Mouse (Mus musculus) frontal cortex, postnatal 36 days (tissue): Measurements from ENCODE around the gene Fpgs.
A peak's percentile ranks its signal among the peaks of the same experiment; 100 is the strongest.

Experiments used
- DNase-seq, 2 experiments: peaks; one replicate each; pipeline ENCODE4 v3.0.0; 2022; ENCODE audit warnings: low spot score in 2 of 2

Fpgs gene

GRCm38 (mm10) chr2:32724832-32725790, 21.2 kb upstream of the Fpgs start:
- DNase-seq, result no peak

- no peak for DNase-seq
These were observed 20.2 kb upstream of the Fpgs start for GRCm38 (mm10) chr2:32724149-32724548.

DNA sequence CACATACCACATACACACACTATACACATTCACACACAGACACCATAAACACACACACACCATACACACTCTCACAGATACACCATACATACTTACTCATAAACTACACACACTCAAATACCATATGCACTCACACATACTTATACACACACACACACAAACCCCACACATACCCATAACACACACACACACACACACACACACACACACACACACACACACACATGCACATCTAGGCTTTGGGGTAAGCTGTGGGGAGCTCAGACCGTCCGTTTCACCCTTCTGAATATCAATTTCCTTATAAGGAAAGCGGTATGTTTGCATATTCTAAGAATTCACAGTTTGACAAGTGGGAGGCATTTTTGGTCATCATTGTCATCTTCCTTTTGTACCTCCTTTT, 18.6 kb upstream of the Fpgs start:
- no peak for DNase-seq

DNA sequence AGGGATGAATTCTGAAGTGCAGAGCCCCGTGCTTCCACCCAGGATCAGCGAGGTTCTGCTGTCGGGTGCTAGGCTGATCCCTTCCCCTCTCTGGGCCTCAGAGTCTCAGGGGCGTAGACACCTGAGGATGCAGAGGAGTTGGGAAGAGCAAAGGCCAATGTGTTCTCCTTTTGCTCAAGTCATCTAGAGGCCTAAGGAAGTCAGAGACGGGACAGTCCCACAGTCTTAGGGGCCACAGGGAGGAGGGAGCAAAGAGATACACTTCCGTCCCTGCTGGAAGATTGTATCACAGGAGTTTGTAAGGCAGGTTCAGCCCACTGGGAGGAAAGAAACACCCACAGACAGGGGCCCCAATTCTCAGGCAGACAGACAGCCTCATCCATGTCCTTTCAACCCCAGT, 18.1 kb upstream of the Fpgs start:
- DNase-seq, result no peak

GRCm38 (mm10) chr2:32720681-32721229, 16.8 kb upstream of the Fpgs start, which contains the start of gene Sh2d3c:
Gene Sh2d3c, plus strand, starts transcription at chr2:32721055.
- no peak for DNase-seq

DNA sequence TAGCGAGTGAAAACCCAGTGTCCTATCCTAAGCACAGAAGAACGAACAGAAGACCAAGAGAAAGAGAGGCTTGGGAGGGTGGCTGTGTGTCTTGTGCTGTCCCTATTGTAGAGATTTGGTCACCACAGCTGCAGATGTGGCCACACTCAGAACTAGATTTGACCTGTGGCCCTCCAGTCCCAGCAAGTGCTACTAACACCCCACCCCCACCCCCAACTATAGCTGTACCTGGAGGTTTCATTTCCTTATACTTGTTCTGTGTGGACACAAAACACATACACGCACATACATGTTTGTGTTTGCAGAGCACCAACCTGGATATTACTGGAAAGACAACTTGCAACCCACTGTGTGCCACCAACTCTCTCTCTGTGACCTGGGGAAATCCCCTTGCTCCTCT, 16.1 kb upstream of the Fpgs start:
- no peak for DNase-seq

DNA sequence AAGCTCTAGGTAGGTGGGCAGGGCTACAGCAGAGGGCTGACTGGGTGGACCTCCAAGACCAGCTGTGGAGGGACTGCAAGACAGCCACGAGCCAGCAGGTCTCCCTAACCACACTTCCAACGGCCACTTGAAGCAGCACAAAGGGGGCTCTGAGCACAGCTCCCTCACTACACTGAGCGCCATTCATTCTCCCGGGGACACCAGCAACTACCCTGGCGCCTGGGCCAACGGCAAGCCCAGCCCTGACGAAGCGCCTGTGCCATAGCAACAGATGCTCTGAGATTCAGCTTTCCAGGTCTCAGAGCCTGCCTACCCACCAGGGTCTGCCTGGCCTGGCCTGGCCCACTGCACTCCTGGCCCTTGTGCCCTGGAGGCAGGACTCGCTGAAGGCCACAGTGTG, 14.8 kb upstream of the Fpgs start:
- DNase-seq, result no peak

DNA sequence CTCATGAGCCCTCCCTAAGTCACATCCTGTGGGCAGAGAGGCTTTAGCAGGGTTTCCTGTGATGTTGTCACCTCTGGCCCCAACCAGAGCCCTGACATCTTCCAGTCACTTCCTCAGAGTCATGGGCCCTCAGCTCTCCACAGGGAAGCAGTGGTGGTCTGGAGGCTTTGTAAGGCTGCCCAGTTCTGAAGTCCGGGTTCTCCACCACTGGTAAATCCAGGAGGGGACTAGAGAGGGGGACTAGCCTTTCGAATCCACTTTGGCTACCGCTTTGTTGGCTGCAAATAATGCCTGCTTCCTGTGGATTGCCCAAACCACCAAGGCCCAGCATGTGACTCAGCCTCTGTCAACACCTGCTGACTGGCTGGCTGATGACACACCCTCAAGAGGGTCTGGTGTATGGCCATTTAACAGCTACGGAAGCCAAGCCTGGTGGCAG, 11.1 kb upstream of the Fpgs start:
- DNase-seq, result no peak

GRCm38 (mm10) chr2:32714117-32714986, 10.4 kb upstream of the Fpgs start:
- DNase-seq, result no peak

DNA sequence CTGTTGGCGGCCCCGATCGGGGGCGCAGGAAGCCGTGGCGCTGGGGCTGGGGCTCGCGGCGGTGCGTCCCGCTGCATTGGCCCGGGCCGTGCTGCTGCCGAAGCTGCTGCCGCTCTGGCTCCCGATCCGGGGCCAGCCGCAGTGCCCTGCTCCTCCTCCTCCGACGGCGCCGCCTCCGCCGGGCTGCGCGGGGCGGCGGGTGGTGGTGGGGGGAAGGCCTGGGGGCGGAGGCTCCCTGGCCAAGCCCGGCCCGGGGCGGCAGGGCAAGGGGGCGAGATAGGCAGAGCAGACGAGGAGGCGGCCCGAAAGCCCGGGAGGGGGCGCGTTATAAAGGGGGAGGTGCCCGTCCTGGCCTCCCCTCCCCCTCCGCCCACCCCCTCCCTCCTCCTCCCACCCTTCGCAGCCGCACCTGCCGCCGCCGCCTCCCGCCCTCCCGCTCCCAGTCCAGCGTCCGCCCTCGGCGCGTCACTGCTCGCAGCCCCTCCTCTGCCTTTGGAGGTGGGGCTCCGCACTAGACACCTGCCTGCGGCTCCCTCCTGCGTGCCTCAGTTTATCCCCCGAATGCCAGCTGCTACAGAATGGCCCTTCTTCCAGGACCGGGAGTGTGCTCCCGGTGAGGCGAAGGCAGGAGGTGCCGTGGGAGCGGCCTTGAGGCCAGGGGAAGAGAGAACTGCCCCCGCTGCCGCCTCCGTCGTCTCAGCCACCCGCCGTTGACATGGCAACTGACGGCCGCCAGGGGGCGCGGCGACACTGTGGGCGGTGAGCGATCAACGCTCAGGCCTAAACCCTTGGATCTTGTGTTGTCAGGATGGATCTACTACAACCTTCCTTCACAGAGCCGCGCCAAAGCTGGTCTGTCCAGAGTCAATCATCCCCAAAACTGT, 9.2 kb upstream of the Fpgs start, which contains the start of gene Cdk9:
Gene Cdk9 (minus strand): TSS at position 143 of the 884 bp plus-strand sequence.
- peak; percentile 93 to 96 for DNase-seq

GRCm38 (mm10) chr2:32712586-32712933, 8.6 kb upstream of the Fpgs start:
- peak; percentile 92 to 93 for DNase-seq

- DNase-seq, result peak; percentile 30 to 31
These were observed 8.2 kb upstream of the Fpgs start for GRCm38 (mm10) chr2:32712108-32712551.

DNA sequence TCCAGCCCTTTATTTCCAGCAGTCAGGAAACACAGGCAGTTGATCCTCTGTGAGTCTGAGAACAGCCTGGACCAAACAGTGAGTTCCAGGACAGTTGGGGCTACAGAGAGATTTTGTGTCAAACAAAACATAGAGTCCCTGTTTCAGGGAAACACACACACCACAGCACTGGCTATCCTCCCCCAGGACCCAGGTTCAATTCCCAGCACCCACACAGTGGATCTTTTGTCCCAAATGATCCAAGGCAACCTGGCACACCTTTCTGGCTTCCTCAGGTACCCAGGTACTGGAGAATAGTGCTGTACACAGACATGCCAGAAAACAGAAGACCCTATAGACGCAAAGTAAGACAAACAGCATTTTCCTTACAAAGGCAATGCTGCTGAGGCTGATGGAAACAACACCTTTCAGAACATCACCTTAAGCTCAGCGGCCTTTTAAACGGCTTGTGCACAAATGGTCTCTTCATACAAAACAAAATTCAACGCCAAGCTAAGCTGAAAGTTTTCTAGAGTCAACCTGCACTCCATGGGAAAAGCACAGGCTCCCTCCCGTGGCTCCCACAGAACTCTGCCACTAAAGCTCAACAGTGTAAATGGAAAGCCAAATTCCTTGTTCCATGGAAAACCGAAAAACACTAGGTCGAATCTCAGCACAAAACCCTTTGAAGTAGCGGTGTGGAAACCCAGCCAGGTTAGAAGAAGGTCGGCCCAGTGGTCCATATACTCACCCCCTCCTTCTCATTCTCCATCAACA, 7.5 kb upstream of the Fpgs start:
- no peak for DNase-seq

DNA sequence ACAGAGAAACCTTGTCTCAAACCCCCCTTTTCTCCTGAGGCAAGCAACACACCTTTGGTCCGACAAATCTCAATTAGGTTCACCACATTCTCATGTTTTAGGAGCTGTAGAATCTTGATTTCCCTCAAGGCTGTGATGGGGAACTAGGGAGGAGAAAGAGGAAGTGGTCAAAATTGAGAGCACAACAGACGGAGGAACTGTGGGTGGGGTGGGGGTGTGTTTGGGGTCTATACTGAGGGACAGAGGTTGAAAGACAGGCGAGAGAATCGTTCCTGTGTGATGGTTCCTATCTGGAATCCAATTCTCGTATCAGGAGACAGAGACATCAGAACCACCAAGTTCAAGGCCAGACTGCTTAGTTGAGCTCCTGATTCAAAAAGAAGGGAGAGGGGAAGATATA, 6.5 kb upstream of the Fpgs start:
- no peak for DNase-seq

- no peak for DNase-seq
These were observed 5.7 kb upstream of the Fpgs start for GRCm38 (mm10) chr2:32709521-32710137.

GRCm38 (mm10) chr2:32708643-32709042, 4.7 kb upstream of the Fpgs start:
- peak; percentile 28 to 42 for DNase-seq

- DNase-seq, result no peak
These were observed 3.0 kb upstream of the Fpgs start for GRCm38 (mm10) chr2:32706971-32707370.

- no peak for DNase-seq
These were observed 1.1 kb upstream of the Fpgs start for GRCm38 (mm10) chr2:32705018-32705417.

DNA sequence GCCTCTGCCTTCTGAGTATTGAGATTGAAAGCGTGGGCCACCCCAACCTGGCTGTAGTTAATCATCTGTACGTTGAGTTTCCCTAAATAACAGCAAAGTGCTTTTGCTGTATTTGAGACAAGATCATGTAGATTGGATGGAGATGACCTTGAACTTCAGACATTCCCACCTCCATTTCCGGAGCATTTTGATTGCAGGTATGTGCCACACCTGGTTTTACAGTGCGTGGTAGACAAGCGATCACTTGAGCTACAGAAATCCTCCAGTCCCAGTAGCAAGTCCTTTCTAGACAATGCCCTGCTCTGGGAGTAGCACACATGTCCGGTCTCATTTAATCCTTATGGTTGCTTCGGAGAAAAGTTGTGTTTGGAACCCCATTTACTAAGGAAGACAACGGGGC, 899 bp downstream of the Fpgs start:
- DNase-seq, result no peak
